Comparison of ENCODE assay signal across 26 mouse cellular contexts in genomic region chr2:50967133-50967532, GRCm38 (mm10).
A peak's percentile ranks its signal among the peaks of the same experiment; 100 is the strongest.
DNase-seq lines count a peak whose midpoint lies in the region; ATAC-seq lines count a peak whose summit lies in the region.
"Had no signal": no experiment of that assay in that cellular context is flagged by ENCODE, and none has a peak within 500 bp of the region (broad histone marks: within the 10 kb centered on the region; RNA-seq: fewer than 3 reads in every experiment).

No protein-coding gene starts in this region.

- WGBS in heart, embryonic 11.5 days (ENCODE audit: insufficient replicate concordance) = 78% methylated on average over 4 of the region's 4 CpGs
- 74% methylated on average over 4 of the region's 4 CpGs for WGBS in midbrain, embryonic 14.5 days
- WGBS in midbrain, embryonic 16.5 days = 58% methylated on average over 4 of the region's 4 CpGs

- no peaks in the 10 kb centered on the region for H3K4me1 ChIP-seq in heart, embryonic 11.5 days (ENCODE audit: control insufficient read depth, insufficient read depth, low read length)
- H3K4me1 ChIP-seq in midbrain, embryonic 14.5 days (ENCODE audit: control insufficient read depth, insufficient read depth, low read length) = peaks cover 31% of the 10 kb centered on the region
- H3K4me1 ChIP-seq in midbrain, embryonic 16.5 days (ENCODE audit: control insufficient read depth, insufficient read depth, low read length) = peaks cover 17% of the 10 kb centered on the region
- H3K4me1 ChIP-seq: megakaryocyte, embryonic 14.5 days had no signal

- no peak overlapping the region for H3K9ac ChIP-seq in heart, embryonic 11.5 days (ENCODE audit: low read depth, low read length)
- no peak overlapping the region for H3K9ac ChIP-seq in midbrain, embryonic 14.5 days (replicated peaks; ENCODE audit: low read length)
- H3K9ac ChIP-seq in midbrain, embryonic 16.5 days (ENCODE audit: low read depth, low read length) = no peak overlapping the region
- H3K9ac ChIP-seq: embryonic facial prominence, embryonic 12.5 days; limb, embryonic 12.5 days; liver, embryonic 14.5 days; lung, embryonic 15.5 days had no signal

- H3K36me3 ChIP-seq in heart, embryonic 11.5 days (ENCODE audit: control insufficient read depth, insufficient read depth, low read length) = no peaks in the 10 kb centered on the region
- no peaks in the 10 kb centered on the region for H3K36me3 ChIP-seq in midbrain, embryonic 14.5 days (ENCODE audit: control insufficient read depth, insufficient read depth, low read length)
- no peaks in the 10 kb centered on the region for H3K36me3 ChIP-seq in midbrain, embryonic 16.5 days (ENCODE audit: control insufficient read depth, insufficient read depth, low read length)
- H3K36me3 ChIP-seq: embryonic facial prominence, embryonic 12.5 days; G1E; heart, embryonic 10.5 days; limb, embryonic 12.5 days; lung, embryonic 15.5 days had no signal

- no peak overlapping the region for H3K4me2 ChIP-seq in heart, embryonic 11.5 days
- H3K4me2 ChIP-seq in midbrain, embryonic 14.5 days (ENCODE audit: low read length) = no peak overlapping the region
- H3K4me2 ChIP-seq in midbrain, embryonic 16.5 days (ENCODE audit: low read length) = no peak overlapping the region
- H3K4me2 ChIP-seq: embryonic facial prominence, embryonic 12.5 days; limb, embryonic 12.5 days; lung, embryonic 15.5 days had no signal

- peak; percentile 35 for DNase-seq in heart, adult 11 months
- DNase-seq in midbrain, embryonic 14.5 days = no peak
- peak; percentile 10 for DNase-seq in fat pad, adult 2 months (ENCODE audit: extremely low read depth, low read depth, low spot score)
- DNase-seq in retina, postnatal 1 day = peak; percentile 60
- no peak for DNase-seq in frontal cortex, adult 2 months (ENCODE audit: extremely low spot score in 1 of 2, low spot score in 1 of 2)
- DNase-seq: adrenal gland, postnatal 14 days; B cell, adult 2 months; cerebellum, adult 9-10 months; kidney, postnatal 4 days; lung, postnatal 36 days; right cerebral cortex, postnatal 4 days; thymus, adult 2 months had no signal

- ATAC-seq in heart, embryonic 11.5 days (replicated peaks; ENCODE audit: insufficient number of reproducible peaks, low FRiP score, low TSS enrichment) = no peak
- no peak for ATAC-seq in midbrain, embryonic 14.5 days (ENCODE audit: low FRiP score, low TSS enrichment)
- ATAC-seq in midbrain, embryonic 16.5 days = no peak
- ATAC-seq: hindbrain, postnatal 0 days; intestine, postnatal 0 days; Patski had no signal

- H3K27me3 ChIP-seq in heart, embryonic 11.5 days (ENCODE audit: control insufficient read depth, insufficient read depth, low read length) = no peaks in the 10 kb centered on the region
- no peaks in the 10 kb centered on the region for H3K27me3 ChIP-seq in midbrain, embryonic 14.5 days (ENCODE audit: control insufficient read depth, insufficient read depth, low read length)
- no peaks in the 10 kb centered on the region for H3K27me3 ChIP-seq in midbrain, embryonic 16.5 days (ENCODE audit: control insufficient read depth, insufficient read depth, low read depth, low read length)
- H3K27me3 ChIP-seq: CH12.LX; embryonic facial prominence, embryonic 12.5 days; limb, embryonic 12.5 days; lung, embryonic 15.5 days; megakaryocyte, embryonic 14.5 days; Patski had no signal

- H3K4me3 ChIP-seq in heart, embryonic 11.5 days (ENCODE audit: low read depth, low read length) = no peak overlapping the region
- no peak overlapping the region for H3K4me3 ChIP-seq in midbrain, embryonic 14.5 days (replicated peaks; ENCODE audit: low read depth, low read length)
- no peak overlapping the region for H3K4me3 ChIP-seq in midbrain, embryonic 16.5 days (ENCODE audit: low read depth, low read length)
- H3K4me3 ChIP-seq: embryonic facial prominence, embryonic 12.5 days; heart, embryonic 10.5 days; limb, embryonic 12.5 days; lung, embryonic 15.5 days; megakaryocyte, embryonic 14.5 days had no signal

- H3K9me3 ChIP-seq in heart, embryonic 11.5 days (replicated peaks; ENCODE audit: control insufficient read depth, low read length) = no peaks in the 10 kb centered on the region
- H3K9me3 ChIP-seq in midbrain, embryonic 14.5 days (ENCODE audit: control insufficient read depth, low read length) = no peaks in the 10 kb centered on the region
- no peaks in the 10 kb centered on the region for H3K9me3 ChIP-seq in midbrain, embryonic 16.5 days (replicated peaks; ENCODE audit: control insufficient read depth, low read length, poor library complexity, severe bottlenecking)
- H3K9me3 ChIP-seq: embryonic facial prominence, embryonic 12.5 days; heart, embryonic 10.5 days; lung, embryonic 15.5 days; megakaryocyte, embryonic 14.5 days had no signal

- H3K27ac ChIP-seq in heart, embryonic 11.5 days (ENCODE audit: low read depth, low read length) = no peak overlapping the region
- H3K27ac ChIP-seq in midbrain, embryonic 14.5 days (replicated peaks; ENCODE audit: low read depth, low read length) = peak overlapping the region; percentile 38; the same call in 1 of the 2 replicates
- no peak overlapping the region for H3K27ac ChIP-seq in midbrain, embryonic 16.5 days (ENCODE audit: low read length)
- H3K27ac ChIP-seq: embryonic facial prominence, embryonic 12.5 days; heart, embryonic 10.5 days; hindbrain, postnatal 0 days; limb, embryonic 12.5 days; liver, embryonic 14.5 days; lung, embryonic 15.5 days; stomach, postnatal 0 days had no signal

Comparison
In these comparisons a context has a peak if more than half of its experiments do, and no peak if none do; other contexts are left out.
1. DNase-seq: peak in heart, adult 11 months (single experiment), fat pad, adult 2 months (single experiment) and retina, postnatal 1 day (single experiment); none in midbrain, embryonic 14.5 days (single experiment) and frontal cortex, adult 2 months (0 of 2).